9 mouse cellular contexts compared by ENCODE assay signal in the genomic region with DNA sequence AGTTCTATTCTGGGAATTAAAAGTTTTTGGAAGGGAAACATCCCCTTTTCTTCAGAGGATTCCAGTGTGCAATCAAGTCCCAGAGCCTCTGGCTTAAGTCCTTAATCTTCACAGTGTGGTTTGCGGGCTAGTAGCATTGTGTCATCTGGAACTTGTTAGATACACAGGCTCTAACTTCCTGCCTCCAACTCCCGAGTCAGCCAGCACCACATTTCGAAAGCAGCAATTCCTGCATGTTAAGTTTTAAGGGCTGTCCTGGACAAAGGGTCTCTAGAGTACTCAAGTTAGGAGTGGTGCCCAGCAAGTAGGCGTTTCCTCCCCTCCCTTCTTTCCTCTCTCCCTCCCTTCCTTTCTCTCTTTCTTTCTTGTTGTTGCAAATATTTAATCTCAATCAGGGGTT. TPM values are rescaled to one million over a fixed set of nuclear protein-coding genes. Genes with fewer than 3 reads are reported as not detected.
DNase-seq lines count a peak whose midpoint lies in the region; ATAC-seq and TF ChIP-seq lines count a peak whose summit lies in the region.
"Had no signal": no experiment of that assay in that cellular context is flagged by ENCODE, and none has a peak within 500 bp of the region (broad histone marks: within the 10 kb centered on the region; RNA-seq: fewer than 3 reads in every experiment).

No protein-coding gene starts in this region.

- DNase-seq in kidney, postnatal 0 days (ENCODE audit: low spot score), result peak; percentile 30
- no peak for DNase-seq in kidney, adult 11 months
- no peak for DNase-seq in forebrain, postnatal 0 days
- no peak for DNase-seq in thymus, postnatal 36 days

- H3ac ChIP-seq in myocyte (ENCODE audit: control insufficient read depth, insufficient read length), result no peak overlapping the region

- H3K27ac ChIP-seq in kidney, postnatal 0 days, result no peak overlapping the region
- H3K27ac ChIP-seq in embryonic fibroblast, embryonic 13.5 days (ENCODE audit: insufficient read depth, low read length), result peak overlapping the region; percentile 69
- peak overlapping the region; percentile 80 for H3K27ac ChIP-seq in limb, embryonic 12.5 days
- no peak overlapping the region for H3K27ac ChIP-seq in forebrain, postnatal 0 days (ENCODE audit: low read depth, low read length)
- H3K27ac ChIP-seq in hindbrain, embryonic 12.5 days, result no peak overlapping the region

- no peaks in the 10 kb centered on the region for H3K27me3 ChIP-seq in kidney, postnatal 0 days (ENCODE audit: insufficient read depth, low read length)
- no peaks in the 10 kb centered on the region for H3K27me3 ChIP-seq in limb, embryonic 12.5 days
- no peaks in the 10 kb centered on the region for H3K27me3 ChIP-seq in myocyte (ENCODE audit: control insufficient read depth, insufficient read depth, insufficient read length)
- no peaks in the 10 kb centered on the region for H3K27me3 ChIP-seq in forebrain, postnatal 0 days (ENCODE audit: insufficient read depth, low read length)
- no peaks in the 10 kb centered on the region for H3K27me3 ChIP-seq in hindbrain, embryonic 12.5 days

- no peaks in the 10 kb centered on the region for H3K9me3 ChIP-seq in kidney, postnatal 0 days (replicated peaks; ENCODE audit: low read length)
- no peaks in the 10 kb centered on the region for H3K9me3 ChIP-seq in limb, embryonic 12.5 days
- no peaks in the 10 kb centered on the region for H3K9me3 ChIP-seq in forebrain, postnatal 0 days (ENCODE audit: low read length)
- no peaks in the 10 kb centered on the region for H3K9me3 ChIP-seq in hindbrain, embryonic 12.5 days (replicated peaks)

- no peaks in the 10 kb centered on the region for H3K79me2 ChIP-seq in myocyte (ENCODE audit: control insufficient read depth, insufficient read depth)

- ATAC-seq in kidney, postnatal 0 days (replicated peaks; ENCODE audit: low FRiP score, low read depth), result no peak
- ATAC-seq in limb, embryonic 12.5 days (ENCODE audit: insufficient number of reproducible peaks, insufficient read depth, low FRiP score, low TSS enrichment, low read depth), result peak; percentile 60
- no peak for ATAC-seq in forebrain, postnatal 0 days
- ATAC-seq in hindbrain, embryonic 12.5 days (ENCODE audit: low FRiP score), result no peak
- ATAC-seq: midbrain, embryonic 16.5 days had no signal

- WGBS in kidney, postnatal 0 days, result 38% methylated on average over 4 of the region's 4 CpGs
- 14% methylated on average over 4 of the region's 4 CpGs for WGBS in limb, embryonic 12.5 days
- WGBS in forebrain, postnatal 0 days, result 66% methylated on average over 4 of the region's 4 CpGs
- 56% methylated on average over 4 of the region's 4 CpGs for WGBS in hindbrain, embryonic 12.5 days

- no peak for TF ChIP-seq CTCF in kidney, postnatal 0 days (IDR thresholded peaks at IDR 0.05; ENCODE audit: low read depth)
- TF ChIP-seq CTCF in embryonic fibroblast, embryonic 13.5 days (IDR thresholded peaks at IDR 0.05; ENCODE audit: borderline replicate concordance, insufficient read depth, low read length), result no peak
- TF ChIP-seq CTCF in forebrain, postnatal 0 days (IDR thresholded peaks at IDR 0.05; ENCODE audit: low read depth), result no peak

- H3K4me3 ChIP-seq in kidney, postnatal 0 days (replicated peaks; ENCODE audit: low read depth, low read length), result no peak overlapping the region
- H3K4me3 ChIP-seq in embryonic fibroblast, embryonic 13.5 days (ENCODE audit: insufficient read depth, low read length), result no peak overlapping the region
- no peak overlapping the region for H3K4me3 ChIP-seq in limb, embryonic 12.5 days (replicated peaks)
- H3K4me3 ChIP-seq in myocyte, result no peak overlapping the region
- H3K4me3 ChIP-seq in forebrain, postnatal 0 days (ENCODE audit: low read depth, low read length), result no peak overlapping the region
- H3K4me3 ChIP-seq in hindbrain, embryonic 12.5 days, result no peak overlapping the region

- no peak overlapping the region for H3K4me2 ChIP-seq in kidney, postnatal 0 days (ENCODE audit: low read length)
- H3K4me2 ChIP-seq in limb, embryonic 12.5 days, result no peak overlapping the region
- H3K4me2 ChIP-seq in myocyte (ENCODE audit: low read depth), result peak overlapping the region; percentile 55
- no peak overlapping the region for H3K4me2 ChIP-seq in forebrain, postnatal 0 days (ENCODE audit: low read depth)
- no peak overlapping the region for H3K4me2 ChIP-seq in hindbrain, embryonic 12.5 days (replicated peaks)

- H3K9ac ChIP-seq in kidney, postnatal 0 days (ENCODE audit: low read depth, low read length), result no peak overlapping the region
- H3K9ac ChIP-seq in limb, embryonic 12.5 days (replicated peaks), result no peak overlapping the region
- no peak overlapping the region for H3K9ac ChIP-seq in forebrain, postnatal 0 days
- no peak overlapping the region for H3K9ac ChIP-seq in hindbrain, embryonic 12.5 days

- TF ChIP-seq POLR2A in embryonic fibroblast, embryonic 13.5 days (IDR thresholded peaks at IDR 0.05; ENCODE audit: low read depth, low read length), result no peak
- TF ChIP-seq POLR2A in myocyte (IDR thresholded peaks at IDR 0.05; ENCODE audit: insufficient read length, low read depth), result no peak

- H3K4me1 ChIP-seq in kidney, postnatal 0 days (replicated peaks; ENCODE audit: insufficient read depth, low read length), result no peaks in the 10 kb centered on the region; the same call in 1 of the 2 replicates
- peaks cover 3% of the 10 kb centered on the region; the same call in 1 of the 2 replicates for H3K4me1 ChIP-seq in embryonic fibroblast, embryonic 13.5 days (ENCODE audit: control insufficient read depth, insufficient read depth, low read length)
- peaks cover 8% of the 10 kb centered on the region for H3K4me1 ChIP-seq in limb, embryonic 12.5 days (replicated peaks)
- H3K4me1 ChIP-seq in forebrain, postnatal 0 days (ENCODE audit: insufficient read depth), result no peaks in the 10 kb centered on the region
- no peaks in the 10 kb centered on the region for H3K4me1 ChIP-seq in hindbrain, embryonic 12.5 days

- H3K36me3 ChIP-seq in kidney, postnatal 0 days (ENCODE audit: insufficient read depth, low read length), result no peaks in the 10 kb centered on the region
- no peaks in the 10 kb centered on the region for H3K36me3 ChIP-seq in limb, embryonic 12.5 days
- no peaks in the 10 kb centered on the region for H3K36me3 ChIP-seq in myocyte (ENCODE audit: control insufficient read depth, insufficient read depth)
- H3K36me3 ChIP-seq in forebrain, postnatal 0 days (ENCODE audit: insufficient read depth), result no peaks in the 10 kb centered on the region
- H3K36me3 ChIP-seq in hindbrain, embryonic 12.5 days, result no peaks in the 10 kb centered on the region

TF ChIP-seq in myocyte, 11 proteins besides CTCF, POLR2A, EP300 and RAD21:
- TF ChIP-seq POLR2AphosphoS2 (IDR thresholded peaks at IDR 0.05; ENCODE audit: insufficient read length, low read depth), result no peak
- no peak for TF ChIP-seq REST (IDR thresholded peaks at IDR 0.05; ENCODE audit: insufficient read depth, insufficient read length)
- no peak for TF ChIP-seq SRF (IDR thresholded peaks at IDR 0.05; ENCODE audit: control insufficient read depth, insufficient read length, low read depth)
- TF ChIP-seq CEBPB (IDR thresholded peaks at IDR 0.05; ENCODE audit: insufficient read depth, poor library complexity, severe bottlenecking), result no peak
- no peak for TF ChIP-seq TCF12 (IDR thresholded peaks at IDR 0.05; ENCODE audit: insufficient read depth, poor library complexity, severe bottlenecking)
- no peak for TF ChIP-seq MYOG (IDR thresholded peaks at IDR 0.05; ENCODE audit: control insufficient read depth in 1 of 3, insufficient read depth in 1 of 3, insufficient read length in 2 of 3, low read depth in 2 of 3)
- no peak for TF ChIP-seq TCF3 (IDR thresholded peaks at IDR 0.05; ENCODE audit: insufficient read length, low read depth)
- TF ChIP-seq MYOD1 (IDR thresholded peaks at IDR 0.05; ENCODE audit: control insufficient read depth in 1 of 3, insufficient read length in 2 of 3, low read depth in 2 of 3), result no peak
- TF ChIP-seq MAX (IDR thresholded peaks at IDR 0.05; ENCODE audit: low read depth), result no peak
- TF ChIP-seq USF1 (IDR thresholded peaks at IDR 0.05; ENCODE audit: low read depth), result no peak
- TF ChIP-seq E2F4 (IDR thresholded peaks at IDR 0.05; ENCODE audit: insufficient read depth), result no peak

RNA-seq across cellular contexts. Expression of a gene that starts 7.0 kb away (rescaled TPM):
- 0.05 and 0.09 TPM in 2 replicates for polyA plus RNA-seq in kidney, postnatal 0 days (2015; fragmentation: Nextera tagmentation; extraction: Ambion mirVana)
- not detected in 2 replicates for polyA plus RNA-seq in embryonic fibroblast, embryonic 13.5 days (2011; ENCODE audit: insufficient read length, low read depth, missing spikeins)
- polyA plus RNA-seq in limb, embryonic 12.5 days (2016; fragmentation: Nextera tagmentation; extraction: Ambion mirVana), result not detected in 2 replicates
- 0.01 TPM for polyA plus RNA-seq in myocyte (2012; fragmentation: generic; extraction: Trizol)
- total RNA-seq in forebrain, postnatal 0 days (2014; rRNA removed), result 1.1 and 1.8 TPM in 2 replicates
- 0.16 and 0.44 TPM in 2 replicates for polyA plus RNA-seq in forebrain, postnatal 0 days (2015; fragmentation: Nextera tagmentation; extraction: Ambion mirVana)
- 0.50 and 0.72 TPM in 2 replicates for polyA plus RNA-seq in hindbrain, embryonic 12.5 days (2016; fragmentation: Nextera tagmentation; extraction: Ambion mirVana)

RNA-seq across cellular contexts. Expression of a gene that starts 19.8 kb away (rescaled TPM):
- 307 and 315 TPM in 2 replicates for polyA plus RNA-seq in kidney, postnatal 0 days (2015; fragmentation: Nextera tagmentation; extraction: Ambion mirVana)
- polyA plus RNA-seq in embryonic fibroblast, embryonic 13.5 days (2011; ENCODE audit: insufficient read length, low read depth, missing spikeins), result 94.3 and 109 TPM in 2 replicates
- 154 and 157 TPM in 2 replicates for polyA plus RNA-seq in limb, embryonic 12.5 days (2016; fragmentation: Nextera tagmentation; extraction: Ambion mirVana)
- polyA plus RNA-seq in myocyte (2012; fragmentation: generic; extraction: Trizol), result 147 TPM
- total RNA-seq in forebrain, postnatal 0 days (2014; rRNA removed), result 41.9 and 45.8 TPM in 2 replicates
- polyA plus RNA-seq in forebrain, postnatal 0 days (2015; fragmentation: Nextera tagmentation; extraction: Ambion mirVana), result 125 and 134 TPM in 2 replicates
- 138 and 140 TPM in 2 replicates for polyA plus RNA-seq in hindbrain, embryonic 12.5 days (2016; fragmentation: Nextera tagmentation; extraction: Ambion mirVana)

Comparison
In these comparisons a context has a peak if more than half of its experiments do, and no peak if none do; other contexts are left out.
1. H3K27ac ChIP-seq: peak in embryonic fibroblast, embryonic 13.5 days (single experiment) and limb, embryonic 12.5 days (single experiment); none in kidney, postnatal 0 days (single experiment), forebrain, postnatal 0 days (single experiment) and hindbrain, embryonic 12.5 days (single experiment).